Mouse (Mus musculus) neural tube, embryonic 14.5 days (tissue): Measurements from ENCODE around the gene Cul4a. TPM values are rescaled to one million over a fixed set of nuclear protein-coding genes. Genes with fewer than 3 reads are reported as not detected.
"Not testable (repeated sequence)": the region's sequence is repeated elsewhere in the genome, so short reads cannot be mapped to it uniquely, and the experiment has no call there.

Source experiments
- ATAC-seq: fragments of 200-750 bp; cut with Nextera tagmentation; 2 replicates; pipeline ENCODE4 v1.8.0; 2017; ENCODE audit warnings: low read depth, mild to moderate bottlenecking, moderate TSS enrichment, moderate library complexity
- H3K27ac ChIP-seq: fragments of 300-500 bp; sonication (generic); 2 replicates; pipeline ENCODE4 v1.5.1; 2014; ENCODE audit warnings: low read depth, mild to moderate bottlenecking, control low read depth, low read length, moderate library complexity, mixed read lengths
- H3K27me3 ChIP-seq: fragments of 300-500 bp; sonication (generic); 2 replicates; pipeline ENCODE4 v1.6.1; 2014; ENCODE audit warnings: low read length; ENCODE audit not compliant: control insufficient read depth, insufficient read depth
- H3K36me3 ChIP-seq: fragments of 300-500 bp; sonication (generic); 2 replicates; pipeline ENCODE4 v1.6.1; 2014; ENCODE audit warnings: low read length, mixed read lengths; ENCODE audit not compliant: control insufficient read depth, insufficient read depth
- H3K4me1 ChIP-seq: fragments of 300-500 bp; sonication (generic); 2 replicates; pipeline ENCODE4 v1.6.1; 2014; ENCODE audit warnings: low read length; ENCODE audit not compliant: control insufficient read depth, insufficient read depth
- H3K4me2 ChIP-seq: fragments of 300-500 bp; sonication (generic); 2 replicates; pipeline ENCODE4 v1.6.1; 2014; ENCODE audit warnings: mild to moderate bottlenecking, low read depth, low read length, control low read depth
- H3K4me3 ChIP-seq: fragments of 300-500 bp; sonication (generic); 2 replicates; pipeline ENCODE4 v1.5.1; 2014; ENCODE audit warnings: low read depth, low read length, control low read depth, mixed read lengths
- H3K9ac ChIP-seq: fragments of 300-500 bp; sonication (generic); replicated peaks from 2 replicates; pipeline ENCODE4 v1.6.1; 2014; ENCODE audit warnings: low read depth, mild to moderate bottlenecking, control low read depth, low read length, mixed read lengths
- H3K9me3 ChIP-seq: fragments of 300-500 bp; sonication (generic); 2 replicates; pipeline ENCODE4 v1.6.1; 2016; ENCODE audit warnings: low read length; ENCODE audit not compliant: control insufficient read depth
- WGBS: fragments of 180-500 bp; shearing (Covaris S2); extraction: QIAGEN DNeasy Blood & Tissue Kit; methylation state at CpG from one replicate; pipeline ENCODE4 v1.1.7; 2014; 5-methylcytosine and 5-hydroxymethylcytosine counted together
- polyA plus RNA-seq: library from polyadenylated mRNA; unstranded; fragments of >200 nt; fragmentation: Nextera tagmentation; extraction: Ambion mirVana; gene quantifications from 2 replicates; pipeline ENCODE4 v1.2.1, GENCODE M21; 2014

Gene Cul4a
- polyA plus RNA-seq = 70.3 and 82.9 TPM in 2 replicates

GRCm38 (mm10) chr8:13105087-13105881 is at the start of gene Cul4a, which contains the start of gene Pcid2:
TSS of gene Cul4a (plus strand) at chr8:13105621.
TSS of gene Pcid2 (minus strand) at chr8:13105459.
- Histone ChIP-seq H3K4me1 (peaks cover 12% of the 10 kb centered on the region), H3K27me3 (no peaks in the 10 kb centered on the region), H3K4me3 (peak within 1 kb of the TSS; percentile 92), H3K9me3 (no peaks in the 10 kb centered on the region), H3K27ac (peak within 1 kb of the TSS; percentile 96), H3K36me3 (peaks cover 3% of the 10 kb centered on the region; the same call in 1 of the 2 replicates), H3K4me2 (peak within 1 kb of the TSS; percentile 95), H3K9ac (peak within 1 kb of the TSS; percentile 92)
- under 1% methylated on average over 69 of the region's 87 CpGs for WGBS
- ATAC-seq = peak; percentile 95

GRCm38 (mm10) chr8:13057351-13057750 is 48.1 kb upstream of the Cul4a start:
- 89% methylated on average over 4 of the region's 4 CpGs for WGBS
- H3K27me3 ChIP-seq = no peaks in the 10 kb centered on the region
- no peak for ATAC-seq
- H3K27ac ChIP-seq = no peak overlapping the region
- no peaks in the 10 kb centered on the region for H3K36me3 ChIP-seq
- H3K4me2 ChIP-seq = no peak overlapping the region
- H3K9me3 ChIP-seq = no peaks in the 10 kb centered on the region
- H3K9ac ChIP-seq = no peak overlapping the region
- H3K4me3 ChIP-seq = no peak overlapping the region
- no peaks in the 10 kb centered on the region for H3K4me1 ChIP-seq

GRCm38 (mm10) chr8:13060441-13061150 is 44.8 kb upstream of the Cul4a start, which contains the start of gene Proz:
TSS of gene Proz (plus strand) at chr8:13060914.
- no peak within 1 kb of the TSS for H3K4me2 ChIP-seq
- no peak within 1 kb of the TSS for H3K4me3 ChIP-seq
- H3K9me3 ChIP-seq = no peaks in the 10 kb centered on the region
- H3K36me3 ChIP-seq = no peaks in the 10 kb centered on the region
- H3K27me3 ChIP-seq = no peaks in the 10 kb centered on the region
- ATAC-seq = no peak
- H3K27ac ChIP-seq = no peak within 1 kb of the TSS
- 85% methylated on average over 17 of the region's 17 CpGs for WGBS
- H3K9ac ChIP-seq = no peak within 1 kb of the TSS
- no peaks in the 10 kb centered on the region for H3K4me1 ChIP-seq

- WGBS = 81% methylated on average over 16 of the region's 16 CpGs
- no peak for ATAC-seq
- H3K27me3 ChIP-seq = no peaks in the 10 kb centered on the region
- no peaks in the 10 kb centered on the region for H3K9me3 ChIP-seq
- H3K4me3 ChIP-seq = no peak overlapping the region
- no peaks in the 10 kb centered on the region for H3K36me3 ChIP-seq
- no peak overlapping the region for H3K4me2 ChIP-seq
- no peak overlapping the region for H3K27ac ChIP-seq
- no peaks in the 10 kb centered on the region for H3K4me1 ChIP-seq
- no peak overlapping the region for H3K9ac ChIP-seq
Measured at GRCm38 (mm10) chr8:13063112-13063511, 42.3 kb upstream of the Cul4a start.

GRCm38 (mm10) chr8:13073255-13073654 is 32.2 kb upstream of the Cul4a start:
- WGBS = 95% methylated on average over 11 of the region's 11 CpGs
- Histone ChIP-seq H3K27ac (no peak overlapping the region), H3K9ac (no peak overlapping the region), H3K27me3 (no peaks in the 10 kb centered on the region), H3K4me3 (no peak overlapping the region), H3K4me1 (no peaks in the 10 kb centered on the region), H3K9me3 (no peaks in the 10 kb centered on the region), H3K4me2 (no peak overlapping the region), H3K36me3 (peaks cover 45% of the 10 kb centered on the region)
- ATAC-seq = no peak

GRCm38 (mm10) chr8:13075044-13075443 is 30.4 kb upstream of the Cul4a start:
- Histone ChIP-seq H3K9ac (no peak overlapping the region), H3K36me3 (peaks cover 63% of the 10 kb centered on the region), H3K4me2 (no peak overlapping the region), H3K4me3 (no peak overlapping the region), H3K9me3 (no peaks in the 10 kb centered on the region), H3K27me3 (no peaks in the 10 kb centered on the region), H3K4me1 (no peaks in the 10 kb centered on the region), H3K27ac (no peak overlapping the region)
- WGBS = 91% methylated on average over 8 of the region's 8 CpGs
- ATAC-seq = no peak

DNA sequence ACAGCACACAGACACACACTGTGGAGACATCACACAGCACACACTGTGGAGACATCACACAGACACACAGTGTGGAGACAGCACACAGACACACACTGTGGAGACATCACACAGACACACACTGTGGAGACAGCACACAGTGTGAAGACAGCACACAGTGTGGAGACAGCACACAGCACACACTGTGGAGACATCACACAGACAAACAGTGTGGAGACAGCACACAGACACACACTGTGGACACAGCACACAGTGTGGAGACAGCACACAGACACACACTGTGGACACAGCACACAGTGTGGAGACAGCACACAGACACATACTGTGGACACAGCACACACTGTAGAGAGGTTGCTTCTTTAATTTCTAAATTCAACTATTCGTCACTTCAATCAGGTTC is 29.8 kb upstream of the Cul4a start:
- H3K4me1 ChIP-seq, H3K4me2 ChIP-seq, H3K9me3 ChIP-seq, ATAC-seq, H3K27ac ChIP-seq, H3K4me3 ChIP-seq, H3K27me3 ChIP-seq, H3K9ac ChIP-seq: not testable (repeated sequence)
- WGBS = 100% methylated on average over 1 of the region's 1 CpGs
- H3K36me3 ChIP-seq = peaks cover 68% of the 10 kb centered on the region

DNA sequence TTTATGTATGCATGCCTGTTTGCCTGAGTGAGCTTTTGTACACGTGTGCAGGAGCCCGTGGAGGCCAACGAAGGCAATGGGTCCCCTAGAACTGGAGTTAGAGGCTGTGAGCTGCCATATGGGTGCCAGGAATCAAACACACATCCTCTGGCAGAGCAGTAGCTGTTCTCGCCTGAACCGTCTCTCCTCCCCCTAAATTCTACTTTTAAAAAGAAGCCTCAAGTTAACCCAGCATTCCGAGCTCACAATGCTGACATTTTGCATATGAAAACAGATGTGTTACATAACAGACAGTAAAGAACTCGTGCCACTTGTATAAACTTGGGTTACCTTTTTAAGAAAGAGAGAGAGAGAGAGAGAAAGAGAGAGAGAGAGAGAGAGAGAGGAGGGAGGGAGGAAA is 27.9 kb upstream of the Cul4a start:
- H3K27me3 ChIP-seq = no peaks in the 10 kb centered on the region
- no peak overlapping the region for H3K27ac ChIP-seq
- no peak for ATAC-seq
- H3K9me3 ChIP-seq = no peaks in the 10 kb centered on the region
- no peak overlapping the region for H3K9ac ChIP-seq
- no peak overlapping the region for H3K4me2 ChIP-seq
- peaks cover 83% of the 10 kb centered on the region for H3K36me3 ChIP-seq
- no peaks in the 10 kb centered on the region for H3K4me1 ChIP-seq
- H3K4me3 ChIP-seq = no peak overlapping the region
- WGBS = 89% methylated on average over 7 of the region's 7 CpGs

GRCm38 (mm10) chr8:13104691-13105086 is 732 bp upstream of the Cul4a start:
- Histone ChIP-seq H3K27me3 (no peaks in the 10 kb centered on the region), H3K36me3 (peaks cover 3% of the 10 kb centered on the region; the same call in 1 of the 2 replicates), H3K27ac (peak overlapping the region; percentile 96), H3K9me3 (no peaks in the 10 kb centered on the region), H3K9ac (peak overlapping the region; percentile 74), H3K4me1 (peaks cover 9% of the 10 kb centered on the region; the same call in 1 of the 2 replicates), H3K4me2 (peak overlapping the region; percentile 95), H3K4me3 (peak overlapping the region; percentile 92)
- ATAC-seq = peak; percentile 83
- under 1% methylated on average over 39 of the region's 45 CpGs for WGBS
